Mouse (Mus musculus): Measurements from ENCODE around the gene Rmnd5b.
"Not testable (repeated sequence)": the region's sequence is repeated elsewhere in the genome, so short reads cannot be mapped to it uniquely, and the experiment has no call there.

Rmnd5b gene

GRCm38 (mm10) chr11:51621776-51622175, 13.9 kb downstream of the Rmnd5b start:
- DNase-seq (ENCODE audit: low read depth): no peak

- no peak for DNase-seq (ENCODE audit: low read depth)
Measured at GRCm38 (mm10) chr11:51620084-51620483, 15.6 kb downstream of the Rmnd5b start.

GRCm38 (mm10) chr11:51619409-51620060, 16.2 kb downstream of the Rmnd5b start, which contains the start of gene Nhp2:
Gene Nhp2, plus strand, starts transcription at chr11:51619735.
- DNase-seq (ENCODE audit: low read depth): peak; percentile 100

GRCm38 (mm10) chr11:51618894-51619408, 16.7 kb downstream of the Rmnd5b start:
- DNase-seq (ENCODE audit: low read depth): no peak

DNA sequence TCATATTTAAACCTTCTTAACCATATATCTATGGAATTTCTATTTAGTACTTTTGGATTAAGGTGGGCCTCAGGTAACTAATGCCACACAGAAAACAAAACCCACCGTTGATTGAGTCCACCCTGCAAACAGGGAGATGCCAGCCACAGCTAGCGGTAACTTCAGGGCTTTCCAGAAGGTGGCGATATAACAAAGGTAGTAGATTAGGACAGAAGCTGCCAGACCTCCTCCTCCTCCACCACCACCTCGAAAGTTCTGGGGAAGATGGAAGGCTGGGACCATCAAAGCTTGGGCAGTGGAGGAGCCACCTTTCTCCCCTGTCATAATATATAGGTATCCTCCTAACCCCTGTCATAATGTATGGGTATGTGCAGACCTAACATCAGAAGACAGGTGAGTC, 18.0 kb downstream of the Rmnd5b start:
- DNase-seq (ENCODE audit: low read depth): peak; percentile 72

- DNase-seq (ENCODE audit: low read depth): not testable (repeated sequence)
Measured at GRCm38 (mm10) chr11:51616113-51616512, 19.6 kb downstream of the Rmnd5b start.

GRCm38 (mm10) chr11:51615601-51616000, 20.1 kb downstream of the Rmnd5b start:
- peak; percentile 79 for DNase-seq (ENCODE audit: low read depth)

DNA sequence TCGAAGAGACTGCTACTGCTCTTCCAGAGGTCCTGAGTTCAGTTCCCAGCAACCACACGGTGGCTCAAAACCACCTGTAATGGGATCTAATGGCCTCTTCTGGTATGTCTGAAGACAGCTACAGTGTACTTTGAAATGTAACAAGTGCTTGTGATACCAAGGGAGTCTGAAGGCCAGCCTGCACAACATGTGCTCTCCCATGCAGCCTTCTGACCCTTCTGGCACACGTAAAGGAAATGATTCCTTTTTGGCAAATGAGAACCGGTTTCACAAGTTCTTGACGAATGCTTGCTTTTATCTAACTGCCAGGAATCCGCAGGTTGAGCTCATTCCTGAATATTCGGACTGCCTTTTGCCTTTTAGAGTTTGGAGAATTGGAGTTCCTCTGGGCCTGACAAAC, 20.6 kb downstream of the Rmnd5b start:
- no peak for DNase-seq (ENCODE audit: low read depth)

DNA sequence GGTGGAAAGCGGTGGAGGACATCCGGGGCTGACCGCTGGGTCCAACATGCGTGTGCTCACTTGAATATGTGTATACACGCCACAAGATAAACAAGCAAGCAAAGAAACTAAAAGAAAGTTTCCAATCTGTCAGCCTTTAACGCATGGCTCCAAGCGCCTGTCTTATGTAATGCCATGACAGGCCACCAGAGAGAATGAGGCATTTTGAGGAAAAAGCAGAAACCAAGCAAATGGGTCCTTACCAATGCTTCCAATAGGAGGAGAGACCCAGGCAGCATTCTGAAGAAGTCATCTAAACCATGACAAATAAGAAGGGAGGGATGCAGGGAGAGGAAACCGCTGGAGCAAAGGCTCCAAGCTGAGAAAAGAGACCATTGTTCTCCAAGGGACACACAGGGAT, 21.4 kb downstream of the Rmnd5b start:
- no peak for DNase-seq (ENCODE audit: low read depth)

DNA sequence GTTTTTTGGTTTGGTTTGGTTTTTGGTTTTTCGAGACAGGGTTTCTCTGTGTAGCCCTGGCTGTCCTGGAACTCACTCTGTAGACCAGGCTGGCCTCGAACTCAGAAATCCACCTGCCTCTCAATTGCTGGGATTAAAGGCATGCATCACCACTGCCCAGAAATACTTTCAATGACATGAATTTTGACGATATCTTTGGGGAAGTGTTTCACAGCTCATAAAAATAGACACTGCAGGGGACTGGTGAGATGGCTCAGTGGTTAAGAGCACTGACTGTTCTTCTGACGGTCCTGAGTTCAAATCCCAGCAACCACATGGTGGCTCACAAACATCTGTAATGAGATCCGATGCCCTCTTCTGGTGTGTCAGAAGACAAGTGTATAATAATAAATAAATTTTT, 25.8 kb downstream of the Rmnd5b start:
- DNase-seq (ENCODE audit: low read depth): not testable (repeated sequence)

- no peak for DNase-seq (ENCODE audit: low read depth)
Measured at GRCm38 (mm10) chr11:51609266-51609909, 26.3 kb downstream of the Rmnd5b start.

DNA sequence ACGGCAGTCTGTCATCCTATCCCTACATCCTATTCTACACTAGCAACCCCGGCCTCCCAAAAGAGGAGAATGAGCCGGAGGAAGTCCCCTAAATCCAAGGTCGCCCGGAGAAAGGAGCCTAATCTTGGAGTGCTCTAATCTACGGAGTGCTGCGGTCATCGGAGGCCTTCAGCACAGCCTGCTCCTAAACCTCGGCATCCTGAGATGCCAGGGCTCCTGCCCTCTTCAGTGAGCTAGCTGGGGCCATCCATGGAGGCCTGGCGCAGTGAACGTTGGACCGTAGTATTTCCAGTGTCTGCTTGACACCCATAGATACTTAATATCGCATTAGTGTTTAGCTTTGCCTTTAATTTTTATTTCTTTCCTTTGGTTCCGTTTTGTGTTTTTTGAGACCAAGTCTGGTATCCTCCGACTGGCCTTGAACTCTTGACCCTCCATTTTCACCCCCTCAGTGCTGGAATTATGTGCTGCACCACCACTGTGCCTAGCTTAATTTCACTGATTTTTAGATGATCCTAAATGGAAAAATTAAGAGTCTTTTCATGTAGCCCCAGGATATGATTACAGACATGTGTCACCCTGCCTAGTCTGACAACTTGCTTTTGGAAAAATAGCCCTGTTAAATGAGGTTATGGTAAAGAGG, 28.5 kb downstream of the Rmnd5b start:
- no peak for DNase-seq (ENCODE audit: low read depth)

GRCm38 (mm10) chr11:51606447-51607095, 29.1 kb downstream of the Rmnd5b start, which contains the start of gene Hnrnpab:
Gene Hnrnpab, minus strand, starts transcription at chr11:51606847.
- peak; percentile 95 for DNase-seq (ENCODE audit: low read depth)

GRCm38 (mm10) chr11:51605602-51606446, 29.9 kb downstream of the Rmnd5b start:
- DNase-seq (ENCODE audit: low read depth): peak; percentile 66

DNA sequence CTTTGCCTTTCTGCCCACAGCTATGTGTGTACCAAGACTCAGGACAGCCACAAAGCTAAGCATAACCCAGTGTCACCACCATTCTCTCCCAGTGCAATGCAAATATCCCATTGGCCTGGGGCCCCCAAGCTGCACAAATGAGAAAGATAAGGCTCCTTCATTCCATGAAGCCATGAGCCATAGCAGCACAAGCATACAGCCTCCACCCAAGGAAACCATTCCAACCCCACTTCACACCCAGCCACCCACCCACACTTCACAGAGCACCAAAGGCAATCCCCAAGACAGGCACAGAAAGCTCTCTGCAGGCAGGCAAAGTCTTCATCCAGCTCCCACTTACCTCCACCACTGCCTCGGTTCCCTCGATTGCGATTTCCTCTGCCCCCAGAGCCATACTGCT, 33.4 kb downstream of the Rmnd5b start:
- DNase-seq (ENCODE audit: low read depth): no peak

DNA sequence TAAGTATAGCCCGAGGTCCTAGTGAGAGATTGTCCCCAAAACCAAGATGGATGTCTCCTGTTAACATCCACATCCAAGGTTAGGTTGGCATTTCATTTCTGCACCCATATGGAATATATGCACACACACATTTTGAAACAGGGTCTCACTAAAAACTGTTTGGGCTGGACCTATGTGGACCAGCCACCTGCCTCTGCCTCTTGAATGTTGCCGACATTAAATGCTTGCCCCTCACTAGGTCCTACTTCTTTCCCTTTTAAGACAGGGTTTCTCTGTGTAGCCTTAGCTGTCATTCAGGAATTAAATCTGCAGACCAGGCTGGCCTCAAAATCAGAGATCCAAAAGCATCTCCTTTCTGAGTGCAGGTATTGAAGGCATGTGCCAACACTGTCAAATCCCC, 38.1 kb downstream of the Rmnd5b start:
- DNase-seq (ENCODE audit: low read depth): no peak

GRCm38 (mm10) chr11:51595459-51596083, 40.1 kb downstream of the Rmnd5b start:
- DNase-seq (ENCODE audit: low read depth): no peak

DNA sequence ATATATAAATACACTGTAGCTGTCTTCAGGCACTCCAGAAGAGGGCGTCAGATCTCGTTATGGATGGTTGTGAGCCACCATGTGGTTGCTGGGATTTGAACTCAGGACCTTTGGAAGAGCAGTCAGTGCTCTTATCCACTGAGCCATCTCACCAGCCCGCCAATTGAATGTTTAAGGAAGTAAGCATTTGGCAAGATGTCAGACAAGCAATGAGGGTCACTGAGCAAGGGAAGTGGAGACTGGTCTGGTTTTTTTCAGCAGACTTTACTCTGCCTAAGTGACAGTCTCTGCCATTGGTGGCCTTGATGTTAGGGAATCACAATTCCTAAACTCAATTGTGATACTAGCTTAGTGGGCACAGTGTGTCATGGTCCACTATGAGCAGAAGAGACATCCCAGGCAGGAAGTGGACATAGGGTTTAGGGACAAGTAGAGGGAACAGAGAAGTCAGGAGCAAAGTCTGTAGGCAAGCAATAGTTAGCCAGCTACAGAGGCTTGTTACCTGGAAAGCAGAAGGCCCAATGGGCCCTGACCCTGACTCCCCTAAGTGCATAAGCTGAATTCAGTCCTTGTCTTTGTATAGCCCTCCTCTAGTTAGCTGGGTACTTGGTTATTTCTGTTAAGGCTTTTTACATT, 40.9 kb downstream of the Rmnd5b start:
- no peak for DNase-seq (ENCODE audit: low read depth)

- no peak for DNase-seq (ENCODE audit: low read depth)
Measured at GRCm38 (mm10) chr11:51593849-51594248, 41.8 kb downstream of the Rmnd5b start.

DNA sequence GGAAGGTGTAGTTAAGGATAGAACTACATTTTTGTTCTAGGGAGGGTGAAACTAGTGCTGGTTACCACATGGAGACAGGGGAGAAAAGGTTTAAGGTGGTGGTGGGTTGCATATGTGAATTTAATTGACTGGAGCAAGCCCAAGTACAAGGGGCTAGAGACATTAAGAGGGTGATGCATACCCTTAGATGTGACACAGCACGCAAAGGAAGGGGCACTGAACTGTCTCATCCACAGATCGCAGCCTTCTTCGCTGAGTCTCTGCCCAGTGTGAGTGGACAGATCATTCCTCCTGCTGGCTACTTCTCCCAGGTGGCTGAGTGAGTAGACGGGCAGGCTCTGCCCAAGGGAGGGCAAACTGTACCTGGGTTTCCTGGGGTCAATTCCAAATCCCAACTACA, 42.3 kb downstream of the Rmnd5b start:
- DNase-seq (ENCODE audit: low read depth): no peak

GRCm38 (mm10) chr11:51591915-51592314, 43.8 kb downstream of the Rmnd5b start:
- no peak for DNase-seq (ENCODE audit: low read depth)

Measured in c-Kit-positive CD71-negative TER-119-negative erythroid progenitor cells, embryonic 14.5 days (primary cell).